Mouse (Mus musculus): Measurements from ENCODE around the gene Gimap9.

- TF ChIP-seq CTCF (IDR thresholded peaks at IDR 0.05; ENCODE audit: control insufficient read depth, insufficient read depth, insufficient read length) (no peak), USF1 (IDR thresholded peaks at IDR 0.05; ENCODE audit: low read depth) (no peak), CEBPB (IDR thresholded peaks at IDR 0.05; ENCODE audit: low read depth) (no peak), FOSL1 (IDR thresholded peaks at IDR 0.05; ENCODE audit: insufficient read depth, low read length, poor library complexity, severe bottlenecking) (no peak)
Measured at GRCm38 (mm10) chr6:48630831-48631230, 45.1 kb upstream of the Gimap9 start.
